Mouse (Mus musculus) splenic B cell, adult 2 months (primary cell): ENCODE data around the gene Nme4.

Experiments
- DNase-seq: peaks from one replicate; pipeline ENCODE4 v3.0.0-alpha.2; 2011; ENCODE audit warnings: low read depth, low spot score
- H3K27me3 ChIP-seq: 2 replicates; pipeline ENCODE4 v1.6.1; 2012; ENCODE audit warnings: mild to moderate bottlenecking, low read length, moderate library complexity, mixed read lengths; ENCODE audit not compliant: control insufficient read depth, poor library complexity, insufficient read depth, severe bottlenecking
- H3K36me3 ChIP-seq: 2 replicates; pipeline ENCODE4 v1.6.1; 2012; ENCODE audit warnings: mild to moderate bottlenecking, low read length, moderate library complexity, mixed read lengths; ENCODE audit not compliant: control insufficient read depth, poor library complexity, insufficient read depth, severe bottlenecking

The Nme4 gene

DNA sequence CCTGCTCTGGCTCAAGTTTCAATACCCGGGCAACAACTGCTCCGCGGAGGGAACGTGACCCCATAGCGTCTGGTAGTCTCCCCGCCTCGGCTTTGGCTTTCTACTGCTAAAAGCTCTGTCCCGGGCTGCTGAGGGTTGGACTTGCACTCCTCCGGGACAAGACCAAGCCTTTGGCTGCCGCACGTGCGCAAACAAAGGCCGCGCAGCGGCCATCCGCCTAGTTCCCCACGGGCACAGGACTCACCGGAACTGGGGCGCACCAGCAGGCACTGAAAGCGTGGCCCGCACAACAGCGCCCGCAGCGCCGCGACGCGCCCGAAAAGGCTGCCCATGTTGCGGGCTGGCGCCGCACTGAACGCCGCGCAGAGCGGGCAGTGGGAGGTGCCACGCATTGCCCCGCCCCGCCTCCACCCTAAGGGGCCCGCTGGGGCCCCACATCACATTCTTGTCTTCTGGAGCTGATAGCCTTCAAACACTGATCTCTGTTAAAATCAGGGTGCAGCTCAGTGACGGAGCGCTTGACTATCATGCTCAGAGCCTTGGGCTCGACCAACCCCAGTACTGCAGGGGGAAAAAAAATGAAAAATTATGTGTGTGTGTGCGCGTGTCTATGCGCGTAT, at the start of gene Nme4:
Gene Nme4, minus strand, starts transcription at position 482 of the 620 bp plus-strand sequence.
- Histone ChIP-seq H3K36me3 (no peaks in the 10 kb centered on the region), H3K27me3 (no peaks in the 10 kb centered on the region)
- DNase-seq = peak; percentile 48

DNA sequence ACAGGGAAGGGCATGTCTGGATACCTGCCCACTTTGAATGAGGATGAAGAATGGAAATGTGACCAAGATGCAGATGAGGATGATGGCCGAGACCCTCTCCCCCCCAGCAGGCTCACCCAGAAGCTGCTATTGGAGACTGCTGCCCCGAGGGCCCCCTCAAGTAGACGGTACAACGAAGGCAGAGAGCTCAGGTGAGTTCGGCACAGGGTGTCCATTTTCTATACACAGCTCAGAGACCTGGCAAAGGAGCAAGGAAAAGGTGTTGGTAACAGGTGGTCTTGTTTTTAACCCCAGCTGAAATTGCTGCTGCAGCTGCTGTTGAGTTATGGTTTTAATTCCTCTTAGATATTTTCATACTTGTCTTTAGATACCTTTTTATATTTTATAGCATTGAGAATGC, 48.0 kb upstream of the Nme4 start:
- Histone ChIP-seq H3K36me3 (peaks cover 6% of the 10 kb centered on the region), H3K27me3 (no peaks in the 10 kb centered on the region)
- no peak for DNase-seq

DNA sequence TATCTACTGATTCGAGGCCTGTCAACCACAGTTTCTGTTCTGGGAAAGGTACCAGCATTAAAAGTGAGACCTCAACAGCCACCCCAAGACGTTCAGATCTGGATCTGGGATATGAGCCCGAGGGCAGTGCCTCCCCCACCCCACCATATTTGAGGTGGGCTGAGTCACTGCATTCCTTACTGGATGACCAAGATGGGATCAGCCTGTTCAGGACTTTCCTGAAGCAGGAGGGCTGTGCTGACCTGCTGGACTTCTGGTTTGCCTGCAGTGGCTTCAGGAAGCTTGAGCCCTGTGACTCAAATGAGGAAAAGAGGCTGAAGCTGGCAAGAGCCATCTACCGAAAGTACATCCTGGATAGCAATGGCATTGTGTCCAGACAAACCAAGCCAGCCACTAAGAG, 47.4 kb upstream of the Nme4 start:
- DNase-seq = no peak

DNA sequence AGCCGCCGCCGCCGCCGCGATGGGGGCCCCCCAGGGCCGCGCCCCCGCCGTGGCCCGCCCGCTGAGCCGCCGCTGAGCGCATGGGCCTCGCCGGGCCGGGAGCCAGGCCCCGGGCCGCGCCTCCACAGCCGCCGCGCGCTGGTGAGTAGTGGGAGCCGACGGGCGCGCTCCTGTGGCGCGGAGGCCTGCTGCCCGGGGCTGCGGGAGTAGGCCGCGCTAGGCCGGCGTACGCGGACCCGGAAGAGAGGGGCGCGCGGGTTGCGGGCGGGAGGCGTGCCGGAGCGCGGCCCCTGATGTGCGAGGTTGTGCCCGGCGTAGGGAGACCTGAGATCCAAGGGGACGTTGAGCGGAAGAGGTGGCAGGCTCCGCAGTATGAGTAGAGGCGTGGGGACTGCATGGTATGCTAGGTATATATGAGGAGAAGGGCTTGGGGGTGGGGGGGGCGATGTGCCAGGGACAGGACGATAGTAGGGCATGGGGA, 43.5 kb upstream of the Nme4 start:
- DNase-seq = peak; percentile 42
- Histone ChIP-seq H3K36me3 (no peaks in the 10 kb centered on the region), H3K27me3 (no peaks in the 10 kb centered on the region)

More for the DNA sequence above, 47.4 kb upstream of the Nme4 start:
- Histone ChIP-seq H3K36me3 (peaks cover 6% of the 10 kb centered on the region), H3K27me3 (no peaks in the 10 kb centered on the region)

DNA sequence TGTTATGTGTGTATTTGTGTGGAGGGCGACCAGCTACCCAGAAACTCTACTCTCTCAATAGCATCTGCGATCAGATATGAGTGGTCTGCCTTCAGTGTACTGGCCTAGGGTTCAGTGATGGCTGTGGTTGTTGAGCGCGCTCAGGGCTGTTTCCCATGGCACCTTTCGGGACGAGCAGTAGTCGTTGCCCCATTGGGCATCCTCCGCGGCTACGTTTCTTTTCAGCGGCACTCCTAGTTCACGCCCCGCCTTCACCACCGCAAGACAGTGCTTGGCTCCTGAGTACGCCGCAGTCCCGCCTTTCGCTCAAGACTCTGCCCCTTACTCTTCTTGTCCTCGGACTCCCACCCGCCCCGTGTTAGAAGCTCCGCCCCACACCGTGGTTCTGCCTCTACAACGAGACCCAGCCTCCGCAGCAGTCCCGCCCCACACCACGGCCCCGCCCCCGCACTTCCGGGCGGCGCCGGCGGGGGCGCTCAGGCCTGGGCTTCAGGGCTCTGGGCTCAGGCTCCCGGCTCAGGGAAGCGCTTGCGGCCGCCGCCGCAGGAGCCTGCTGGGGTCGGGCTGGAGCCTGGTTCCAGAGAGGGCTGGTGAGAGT, 42.9 kb upstream of the Nme4 start, which contains the start of gene Axin1:
Gene Axin1, plus strand, starts transcription at position 450 of the 598 bp plus-strand sequence.
- no peaks in the 10 kb centered on the region for H3K27me3 ChIP-seq
- H3K36me3 ChIP-seq = no peaks in the 10 kb centered on the region
- DNase-seq = peak; percentile 96

DNA sequence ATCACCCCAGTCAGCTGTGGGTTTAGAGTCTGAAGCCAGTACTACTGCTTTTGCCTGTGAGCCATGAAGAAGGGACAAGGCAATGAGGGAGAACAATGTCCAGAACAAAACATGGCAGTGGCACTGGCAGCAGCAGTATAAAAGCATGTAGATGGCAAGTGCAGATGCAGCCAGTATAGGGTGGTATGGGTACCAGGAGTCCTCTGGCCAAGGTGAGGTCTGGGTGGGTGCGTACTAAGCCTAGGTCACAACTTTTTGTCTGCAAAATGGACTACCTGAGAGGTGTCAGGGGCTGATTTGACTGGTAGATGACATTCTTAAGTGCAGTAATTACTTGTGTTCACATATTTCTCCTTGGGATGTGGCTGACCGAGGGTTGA, 42.3 kb upstream of the Nme4 start:
- Histone ChIP-seq H3K27me3 (no peaks in the 10 kb centered on the region), H3K36me3 (no peaks in the 10 kb centered on the region)
- no peak for DNase-seq

DNA sequence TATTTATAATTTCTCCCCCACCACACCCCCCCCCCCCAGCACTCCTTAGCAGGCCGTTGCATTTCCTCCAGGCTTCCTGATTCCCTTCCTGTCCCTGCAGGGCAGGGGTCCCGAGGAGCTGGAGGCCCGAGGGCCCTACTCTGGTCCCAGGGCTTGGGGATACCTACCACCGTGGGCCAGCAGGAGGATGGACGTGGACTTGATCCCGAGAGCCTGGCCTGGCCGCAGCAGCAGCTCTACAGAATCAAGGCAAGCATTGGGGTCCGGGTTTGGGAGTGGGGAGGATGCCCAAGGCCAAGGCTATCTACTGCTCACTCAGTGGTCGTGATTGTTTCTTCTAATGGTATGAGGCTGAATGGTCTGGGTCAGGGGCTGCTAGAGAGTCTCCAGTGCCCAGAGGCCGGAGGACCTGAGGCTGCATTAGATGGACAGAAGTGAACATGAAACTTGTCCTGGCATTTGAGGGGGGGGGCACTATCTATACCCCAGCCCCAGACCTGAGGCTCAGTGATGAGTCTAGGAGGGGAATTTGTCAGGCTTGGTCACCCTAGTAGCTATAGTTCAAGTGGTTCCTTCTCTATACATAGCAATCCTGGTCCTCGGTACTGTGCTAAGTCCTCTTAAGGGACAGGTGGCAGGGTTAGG, 41.8 kb upstream of the Nme4 start:
- Histone ChIP-seq H3K27me3 (no peaks in the 10 kb centered on the region), H3K36me3 (no peaks in the 10 kb centered on the region)
- no peak for DNase-seq

DNA sequence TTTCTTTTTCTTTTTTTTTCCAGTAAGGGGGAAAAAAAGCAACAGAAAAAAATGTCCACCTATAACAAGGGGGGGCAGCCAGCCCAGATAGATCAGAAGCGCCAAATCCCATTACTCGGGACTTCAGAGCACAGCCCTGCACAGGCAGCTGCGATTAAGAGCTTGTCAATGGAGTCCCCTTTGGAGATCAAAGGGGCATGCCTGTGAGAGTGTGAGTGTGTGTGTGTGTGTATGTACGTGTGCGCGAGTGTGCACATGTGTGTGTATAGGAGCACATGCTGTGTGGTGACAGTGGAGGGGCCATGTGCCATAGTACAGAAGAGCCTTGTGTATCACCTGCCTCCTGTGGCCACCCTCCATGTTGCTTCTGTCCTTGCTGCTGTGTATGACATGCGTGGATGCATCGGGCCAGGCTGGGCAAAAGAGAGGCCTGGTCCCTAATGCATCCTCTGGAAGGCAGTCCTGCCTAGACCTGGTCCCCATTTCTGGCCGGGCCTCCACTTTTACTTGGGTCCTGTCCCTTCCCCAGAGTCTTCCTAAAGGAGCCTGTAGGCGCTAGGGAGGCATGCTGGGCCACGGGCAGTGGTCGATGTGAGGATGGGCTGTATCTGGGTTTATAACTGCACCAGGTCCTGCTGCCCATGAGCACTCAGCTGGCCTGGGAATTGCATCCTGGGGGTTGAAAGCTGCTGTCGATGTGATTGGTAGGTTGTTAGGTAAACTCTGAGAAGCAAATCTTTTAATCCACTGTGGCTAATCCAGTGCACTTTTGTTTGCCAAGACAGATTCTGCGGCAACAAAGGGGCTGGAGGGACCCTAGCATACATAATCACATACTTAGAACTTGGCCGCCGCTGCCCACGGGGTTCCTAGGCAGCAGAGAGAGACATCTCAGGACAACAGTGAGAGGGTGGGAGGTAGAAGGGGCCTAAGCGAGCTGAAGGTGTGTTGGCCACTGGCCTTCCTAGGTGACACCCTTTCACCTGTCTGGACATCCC, 36.8 kb upstream of the Nme4 start:
- no peak for DNase-seq

DNA sequence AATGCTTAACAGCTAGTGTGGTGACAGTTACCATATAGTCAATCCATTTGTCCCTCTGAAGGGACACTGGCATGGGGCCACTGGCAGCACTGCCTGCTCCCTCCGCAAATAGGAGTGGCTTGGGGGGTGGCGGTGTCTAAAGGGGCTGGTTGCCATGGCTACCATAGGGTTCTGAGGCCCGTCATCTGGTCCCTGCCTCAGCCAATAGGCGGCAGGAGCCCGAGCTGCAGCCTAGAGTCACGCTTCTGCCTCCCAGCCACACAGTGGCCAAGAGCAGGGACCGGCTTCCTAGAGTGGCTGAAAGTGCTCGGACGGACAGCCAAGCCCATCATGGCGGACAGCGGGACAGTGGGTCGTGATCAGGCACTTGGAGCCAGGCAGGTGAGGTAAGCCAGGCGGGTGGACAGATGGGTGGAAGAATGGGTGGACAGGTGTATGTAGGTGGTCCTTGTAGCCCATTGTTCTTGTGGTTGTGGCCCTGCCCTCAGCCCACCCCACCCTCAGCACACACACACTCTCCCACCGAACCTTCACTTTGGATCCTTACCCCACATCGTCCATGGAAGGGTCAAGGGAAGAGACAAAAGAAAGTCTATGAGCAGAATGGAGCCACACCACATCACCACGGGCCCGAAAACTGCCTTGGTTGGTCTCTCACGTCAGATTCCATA, 35.8 kb upstream of the Nme4 start:
- no peaks in the 10 kb centered on the region for H3K27me3 ChIP-seq
- 0 out of 2 replicates have a peak, but pooled peaks cover 4% of the 10 kb centered on the region for H3K36me3 ChIP-seq
- no peak for DNase-seq

More for the DNA sequence above, 36.8 kb upstream of the Nme4 start:
- Histone ChIP-seq H3K27me3 (no peaks in the 10 kb centered on the region), H3K36me3 (0 out of 2 replicates have a peak, but pooled peaks cover 4% of the 10 kb centered on the region)

DNA sequence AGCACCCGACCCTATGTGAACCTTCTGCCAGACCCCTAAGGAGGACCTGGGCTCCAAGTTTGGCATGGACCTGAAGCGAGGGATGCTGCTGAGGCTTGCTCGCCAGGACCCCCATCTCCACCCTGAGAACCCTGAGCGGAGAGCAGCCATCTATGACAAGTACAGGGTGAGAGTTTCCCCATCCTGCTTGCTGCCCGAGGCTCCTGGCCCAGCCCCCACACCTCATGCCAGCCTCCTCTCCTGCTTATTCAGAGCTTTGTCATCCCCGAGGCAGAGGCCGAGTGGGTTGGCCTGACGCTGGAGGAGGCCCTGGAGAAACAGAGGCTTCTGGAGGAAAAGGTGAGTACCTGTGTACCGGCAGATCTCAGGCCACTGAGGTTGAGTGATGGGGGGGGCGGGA, 29.8 kb upstream of the Nme4 start:
- Histone ChIP-seq H3K36me3 (no peaks in the 10 kb centered on the region), H3K27me3 (no peaks in the 10 kb centered on the region)
- no peak for DNase-seq

DNA sequence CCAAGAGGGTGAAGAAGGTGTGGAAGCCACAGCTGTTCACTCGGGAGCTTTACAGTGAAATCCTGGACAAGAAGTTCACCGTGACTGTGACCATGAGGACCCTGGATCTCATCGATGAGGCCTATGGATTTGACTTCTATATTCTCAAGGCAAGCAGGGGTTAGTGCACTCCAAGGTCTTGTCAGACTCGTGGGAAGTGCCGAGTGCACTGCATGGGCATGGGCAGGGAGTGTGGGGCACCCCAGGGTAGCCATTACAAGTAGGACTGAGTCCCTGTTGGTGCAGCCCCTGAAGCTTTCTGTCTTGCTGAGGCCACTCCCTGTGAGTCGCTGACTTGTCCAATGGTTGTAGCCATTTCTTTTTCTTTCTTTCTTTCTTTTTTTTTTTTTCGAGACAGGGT, 29.2 kb upstream of the Nme4 start:
- Histone ChIP-seq H3K36me3 (no peaks in the 10 kb centered on the region), H3K27me3 (no peaks in the 10 kb centered on the region)
- no peak for DNase-seq

DNA sequence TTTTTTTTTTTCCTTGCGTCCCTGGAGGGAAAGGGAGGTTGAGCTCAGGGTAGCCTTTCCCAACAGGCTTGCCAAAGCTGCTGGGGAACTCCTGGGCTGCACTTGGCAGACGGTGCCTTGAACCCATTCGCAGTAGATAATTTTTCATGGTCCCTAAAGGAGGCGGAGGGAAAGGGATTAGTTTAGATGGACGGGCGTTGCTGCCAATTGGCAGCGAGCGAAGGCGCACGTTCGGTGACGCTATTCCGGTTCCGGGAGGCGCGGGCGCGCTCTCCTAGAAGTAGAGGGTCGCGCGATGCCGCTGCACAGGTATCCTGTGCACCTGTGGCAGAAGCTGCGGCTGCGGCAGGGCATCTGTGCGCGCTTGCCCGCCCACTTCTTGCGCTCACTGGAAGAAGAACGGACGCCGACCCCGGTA, 27.9 kb upstream of the Nme4 start, which contains the start of gene Mrpl28:
Gene Mrpl28, plus strand, starts transcription at position 234 of the 418 bp plus-strand sequence.
- no peaks in the 10 kb centered on the region for H3K27me3 ChIP-seq
- no peaks in the 10 kb centered on the region for H3K36me3 ChIP-seq
- peak; percentile 95 for DNase-seq

DNA sequence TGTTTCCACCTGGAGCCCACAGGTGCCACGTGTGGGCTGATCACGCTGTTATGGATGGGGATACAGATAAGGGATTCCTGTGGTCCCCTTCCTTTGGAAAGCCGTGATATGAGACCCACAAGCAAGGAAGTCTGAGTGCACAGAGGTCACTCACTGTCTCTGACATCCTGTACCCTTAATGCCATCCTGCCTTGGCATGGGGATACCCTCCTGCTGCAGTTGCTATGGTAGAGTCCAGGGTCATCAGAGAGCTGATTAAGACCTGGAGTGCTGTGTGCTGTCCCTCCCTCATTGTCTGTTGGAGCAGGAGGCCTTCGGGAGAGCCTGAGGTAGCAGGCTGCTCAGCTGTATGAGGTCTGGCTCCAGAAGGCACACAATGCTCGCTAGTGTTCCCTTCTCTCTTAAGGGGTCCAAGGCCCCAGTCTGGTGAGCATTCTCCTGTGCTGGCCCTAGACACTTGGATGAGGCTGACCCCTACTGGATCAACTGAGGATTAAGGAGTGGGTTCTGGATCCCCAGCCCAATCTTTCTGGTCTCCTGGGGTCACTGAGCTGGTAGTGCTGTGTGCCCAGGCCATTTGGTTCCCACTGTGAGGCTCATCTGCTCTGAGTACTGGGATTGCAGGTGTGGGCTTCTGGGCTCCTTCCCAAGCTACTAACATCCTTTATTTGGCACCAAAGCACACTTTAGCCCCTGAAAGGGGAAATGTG, 27.2 kb upstream of the Nme4 start:
- Histone ChIP-seq H3K36me3 (no peaks in the 10 kb centered on the region), H3K27me3 (no peaks in the 10 kb centered on the region)
- no peak for DNase-seq
